In the genomic region with DNA sequence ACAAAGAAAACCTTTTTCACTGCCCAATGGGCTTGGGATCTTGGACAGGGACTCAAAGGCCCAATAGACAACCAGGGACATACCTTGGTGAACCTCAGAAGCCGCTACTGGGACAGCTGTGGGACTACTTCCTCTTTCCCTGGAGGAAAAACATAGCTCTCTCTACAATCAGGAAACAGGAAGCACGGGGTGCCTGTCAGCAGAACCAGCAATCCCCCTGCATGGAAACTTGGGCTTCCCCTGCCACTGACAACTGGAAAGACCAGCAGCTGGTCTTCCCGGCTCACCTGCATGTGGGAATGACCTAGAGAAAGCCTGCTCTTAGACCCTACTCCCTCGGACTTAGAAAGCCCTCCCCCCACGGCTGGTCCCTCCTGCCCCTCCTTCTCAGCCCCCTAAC, we compare ENCODE assay signal across 9 mouse cellular contexts.
A peak's percentile ranks its signal among the peaks of the same experiment; 100 is the strongest.
DNase-seq lines count a peak whose midpoint lies in the region; ATAC-seq and TF ChIP-seq lines count a peak whose summit lies in the region.
"Had no signal": no experiment of that assay in that cellular context is flagged by ENCODE, and none has a peak within 500 bp of the region (broad histone marks: within the 10 kb centered on the region; RNA-seq: fewer than 3 reads in every experiment).

No protein-coding gene starts in this region.

- no peaks in the 10 kb centered on the region for H3K27me3 ChIP-seq in intestine, postnatal 0 days (replicated peaks; ENCODE audit: control insufficient read depth, insufficient read depth, low read length)

- peaks cover 6% of the 10 kb centered on the region for H3K4me1 ChIP-seq in cortical plate, adult 2 months (ENCODE audit: control insufficient read depth, insufficient read depth, low read length)
- H3K4me1 ChIP-seq in intestine, postnatal 0 days (replicated peaks; ENCODE audit: control insufficient read depth, insufficient read depth, low read length) = no peaks in the 10 kb centered on the region

- TF ChIP-seq POLR2A in cortical plate, adult 2 months (IDR thresholded peaks at IDR 0.05; ENCODE audit: extremely low read depth, insufficient read depth, low read length) = no peak

- TF ChIP-seq CTCF in cortical plate, adult 2 months (IDR thresholded peaks at IDR 0.05; ENCODE audit: extremely low read depth, insufficient read depth, low read length) = no peak
- no peak for TF ChIP-seq CTCF in intestine, postnatal 0 days (IDR thresholded peaks at IDR 0.05; ENCODE audit: low read depth)

- no peaks in the 10 kb centered on the region for H3K36me3 ChIP-seq in intestine, postnatal 0 days (ENCODE audit: control insufficient read depth, insufficient read depth)
- H3K36me3 ChIP-seq: midbrain, embryonic 13.5 days had no signal

- H3K4me3 ChIP-seq in cortical plate, adult 2 months (ENCODE audit: insufficient read depth, low read length) = peak overlapping the region; percentile 25
- H3K4me3 ChIP-seq in intestine, postnatal 0 days (ENCODE audit: low read depth, low read length) = no peak overlapping the region
- H3K4me3 ChIP-seq: midbrain, embryonic 13.5 days had no signal

- H3K4me2 ChIP-seq in intestine, postnatal 0 days (replicated peaks; ENCODE audit: low read depth) = peak overlapping the region; percentile 27; the same call in 1 of the 2 replicates
- H3K4me2 ChIP-seq: midbrain, embryonic 13.5 days had no signal

- H3K27ac ChIP-seq in cortical plate, adult 2 months (ENCODE audit: insufficient read depth, low read length) = peak overlapping the region; percentile 73
- H3K27ac ChIP-seq in intestine, postnatal 0 days (ENCODE audit: low read depth, low read length) = peak overlapping the region; percentile 73
- H3K27ac ChIP-seq: midbrain, embryonic 13.5 days had no signal

- DNase-seq in monocyte, adult 2 months (ENCODE audit: low read depth in 1 of 2, low spot score in 2 of 2) = peak; percentile 27 to 33
- DNase-seq in naive thymus-derived CD4-positive, alpha-beta T cell, adult 2 months (ENCODE audit: low read depth) = peak; percentile 47
- DNase-seq in embryo, embryonic 10.5 days (ENCODE audit: low spot score) = no peak
- no peak for DNase-seq in adrenal gland, postnatal 25 days
- DNase-seq in urinary bladder, postnatal 4 days (ENCODE audit: low spot score in 2 of 2) = no peak

- WGBS in intestine, postnatal 0 days = 38% methylated on average over 5 of the region's 5 CpGs

- ATAC-seq in monocyte, adult 5-6 weeks (replicated peaks; ENCODE audit: insufficient number of reproducible peaks, low FRiP score, low TSS enrichment, poor library complexity, severe bottlenecking) = no peak
- peak; percentile 50 for ATAC-seq in intestine, postnatal 0 days
- ATAC-seq: midbrain, embryonic 13.5 days had no signal

- no peak overlapping the region for H3K9ac ChIP-seq in intestine, postnatal 0 days (ENCODE audit: low read depth, low read length)
- H3K9ac ChIP-seq: midbrain, embryonic 13.5 days had no signal

- H3K9me3 ChIP-seq in intestine, postnatal 0 days (ENCODE audit: control insufficient read depth) = no peaks in the 10 kb centered on the region
- H3K9me3 ChIP-seq: midbrain, embryonic 13.5 days had no signal

Comparison
In these comparisons a context has a peak if more than half of its experiments do, and no peak if none do; other contexts are left out.
1. DNase-seq: peak in monocyte, adult 2 months (2 of 2) and naive thymus-derived CD4-positive, alpha-beta T cell, adult 2 months (single experiment); none in embryo, embryonic 10.5 days (single experiment), adrenal gland, postnatal 25 days (single experiment) and urinary bladder, postnatal 4 days (0 of 2).